Mouse (Mus musculus) cerebellum, adult 2 months (tissue): ENCODE measurements at regions not wholly inside any gene's neighbourhood (a gene's known extent, or its start where the extent isn't known, plus 50 kb on each side); places are given as distances from the start of the nearest gene placed in this dataset.

Source experiments
- CTCF ChIP-seq: fragments of 200-500 bp; IDR thresholded peaks from 2 replicates; pipeline ENCODE4 v1.5.1; 2011; ENCODE audit warnings: low read depth, mild to moderate bottlenecking, control low read depth, low read length, moderate library complexity, borderline replicate concordance; ENCODE audit not compliant: insufficient read depth
- POLR2A ChIP-seq: fragments of 200-500 bp; IDR thresholded peaks from 2 replicates; pipeline ENCODE4 v1.6.1; 2011; ENCODE audit warnings: low read length, control low read depth, borderline replicate concordance; ENCODE audit not compliant: insufficient read depth

- TF ChIP-seq POLR2A = no peak
- TF ChIP-seq CTCF = no peak
Observed at GRCm38 (mm10) chr13:72875921-72876320, 247.3 kb downstream of the Irx2 start.
